Mouse (Mus musculus) midbrain, embryonic 10.5 days (tissue): ENCODE results near the gene Kcnk18. TPM values are rescaled to one million over a fixed set of nuclear protein-coding genes. Genes with fewer than 3 reads are reported as not detected.

Source experiments
- DNase-seq: peaks from one replicate; pipeline ENCODE4 v3.0.0-alpha.2; 2017; ENCODE audit warnings: low spot score
- H3K27ac ChIP-seq: fragments of 300-500 bp; sonication (generic); replicated peaks from 2 replicates; pipeline ENCODE4 v1.5.1; 2016; ENCODE audit warnings: mild to moderate bottlenecking
- H3K27me3 ChIP-seq: fragments of 300-500 bp; sonication (generic); 2 replicates; pipeline ENCODE4 v1.6.1; 2016; ENCODE audit warnings: low read depth, mild to moderate bottlenecking; ENCODE audit not compliant: poor library complexity, severe bottlenecking
- H3K36me3 ChIP-seq: fragments of 300-500 bp; sonication (generic); 2 replicates; pipeline ENCODE4 v1.6.1; 2016; ENCODE audit warnings: mild to moderate bottlenecking, moderate library complexity
- H3K4me1 ChIP-seq: fragments of 300-500 bp; sonication (generic); 2 replicates; pipeline ENCODE4 v1.6.1; 2016
- H3K4me3 ChIP-seq: fragments of 300-500 bp; sonication (generic); 2 replicates; pipeline ENCODE4 v1.5.1; 2016; ENCODE audit warnings: mild to moderate bottlenecking, moderate library complexity
- H3K9me3 ChIP-seq: fragments of 300-500 bp; sonication (generic); replicated peaks from 2 replicates; pipeline ENCODE4 v1.6.1; 2016; ENCODE audit warnings: mild to moderate bottlenecking
- whole genome bisulfite sequencing: fragments of 180-500 bp; shearing (Covaris S2); methylation state at CpG from one replicate; pipeline ENCODE4 v1.1.7; 2016; 5-methylcytosine and 5-hydroxymethylcytosine counted together
- polyA plus RNA-seq: library from polyadenylated mRNA; unstranded; fragments of >200 nt; fragmentation: Nextera tagmentation; extraction: Ambion mirVana; gene quantifications from 2 replicates; pipeline ENCODE4 v1.2.1, GENCODE M21; 2016

Gene Kcnk18
- polyA plus RNA-seq = not detected in 2 replicates

DNA sequence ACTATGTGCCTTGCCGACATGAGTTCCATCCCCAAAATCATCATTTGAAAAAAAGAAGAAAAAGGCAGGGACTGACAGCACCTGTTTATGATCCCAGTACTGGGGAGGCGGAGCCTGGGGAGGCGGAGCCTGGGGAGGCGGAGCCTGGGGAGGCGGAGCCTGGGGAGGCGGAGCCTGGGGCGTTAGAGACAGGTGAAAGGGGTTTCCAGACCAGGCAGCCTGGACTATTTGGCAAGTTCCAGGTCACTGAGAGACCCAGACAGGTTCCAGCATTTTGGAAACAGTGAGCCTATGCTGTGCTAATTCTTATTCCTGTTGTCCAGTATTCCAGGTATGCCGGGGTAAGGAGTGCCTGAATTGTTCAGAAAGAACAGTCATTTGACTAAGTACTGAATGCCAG lies at the start of gene Kcnk18:
Gene Kcnk18, plus strand, starts transcription at position 224 of the 400 bp plus-strand sequence.
- Histone ChIP-seq H3K4me1 (peaks cover 10% of the 10 kb centered on the region), H3K36me3 (no peaks in the 10 kb centered on the region), H3K27me3 (peaks cover 10% of the 10 kb centered on the region; the same call in 1 of the 2 replicates), H3K9me3 (no peaks in the 10 kb centered on the region), H3K4me3 (no peak within 1 kb of the TSS), H3K27ac (no peak within 1 kb of the TSS)
- no peak for DNase-seq
- 85% methylated on average over 8 of the region's 8 CpGs for WGBS

DNA sequence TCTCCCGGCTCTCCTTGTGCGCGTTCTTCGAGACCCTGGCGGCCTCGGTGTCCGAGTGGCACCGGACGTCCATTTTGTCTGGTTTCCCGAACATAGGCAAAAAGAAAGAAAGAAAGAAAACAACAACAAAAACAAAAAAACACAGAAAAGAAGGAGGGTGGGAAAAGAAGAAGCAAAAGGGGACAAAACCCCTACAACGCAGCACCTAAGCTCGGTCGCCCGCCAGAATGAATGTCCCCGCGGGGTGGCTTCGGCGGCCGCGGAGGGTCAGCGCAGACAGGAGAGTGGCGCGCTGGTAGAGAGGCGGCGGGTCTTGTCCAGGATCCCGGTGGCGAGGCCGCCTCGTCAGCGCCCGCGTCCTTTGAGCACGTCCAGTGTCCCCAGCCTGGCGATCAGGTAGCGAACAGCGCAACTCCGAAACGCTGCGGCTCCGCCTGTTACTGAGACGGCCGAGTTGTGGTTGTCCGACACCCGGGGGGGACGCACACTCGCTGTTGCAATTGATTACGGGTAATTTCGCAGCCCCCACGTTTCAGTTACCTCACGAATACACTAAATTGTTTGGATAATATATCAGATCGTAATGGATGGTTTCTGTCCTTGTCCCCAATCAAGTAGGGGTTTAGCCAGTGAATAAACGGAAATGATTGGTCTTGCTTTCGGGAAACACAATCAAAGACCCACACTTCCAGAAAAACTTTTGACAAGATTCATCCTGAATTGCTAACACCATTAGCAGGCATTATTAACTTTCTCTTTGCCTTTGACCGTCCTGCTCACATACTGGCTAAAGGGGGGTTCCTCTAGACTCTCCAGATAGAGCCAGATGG lies 48.9 kb upstream of the Kcnk18 start, which contains the start of gene Vax1:
Gene Vax1, minus strand, starts transcription at position 121 of the 830 bp plus-strand sequence.
- H3K4me3 ChIP-seq = peak within 1 kb of the TSS; percentile 43

DNA sequence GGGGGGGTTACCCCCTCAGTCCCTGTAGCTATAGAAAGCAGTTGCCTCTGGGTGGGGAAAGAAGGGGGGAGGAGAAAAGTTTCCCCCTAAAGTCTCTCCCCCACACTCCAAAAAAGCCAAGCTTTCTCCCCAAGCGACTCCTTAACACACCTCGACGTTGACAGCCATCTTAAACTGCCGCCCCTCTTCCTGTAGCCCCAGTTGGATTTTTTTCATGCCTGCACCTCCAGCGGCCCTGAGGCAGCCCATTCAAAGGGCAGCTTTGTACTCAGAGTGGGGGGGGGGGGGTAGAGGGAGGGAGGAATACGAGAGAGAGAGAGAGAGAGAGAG lies 48.3 kb upstream of the Kcnk18 start:
- DNase-seq = peak; percentile 45
- Histone ChIP-seq H3K9me3 (no peaks in the 10 kb centered on the region), H3K27ac (no peak overlapping the region), H3K4me3 (peak overlapping the region; percentile 43), H3K36me3 (no peaks in the 10 kb centered on the region), H3K27me3 (peaks cover 100% of the 10 kb centered on the region), H3K4me1 (peaks cover 48% of the 10 kb centered on the region)
- 1% methylated on average over 5 of the region's 6 CpGs for WGBS

More for the DNA sequence above, 48.9 kb upstream of the Kcnk18 start, which contains the start of gene Vax1:
- Histone ChIP-seq H3K27me3 (peaks cover 100% of the 10 kb centered on the region), H3K4me1 (peaks cover 49% of the 10 kb centered on the region), H3K36me3 (no peaks in the 10 kb centered on the region), H3K9me3 (no peaks in the 10 kb centered on the region), H3K27ac (peak within 1 kb of the TSS; percentile 61; the same call in 1 of the 2 replicates)
- DNase-seq = peak; percentile 61
- WGBS = under 1% methylated on average over 54 of the region's 54 CpGs

DNA sequence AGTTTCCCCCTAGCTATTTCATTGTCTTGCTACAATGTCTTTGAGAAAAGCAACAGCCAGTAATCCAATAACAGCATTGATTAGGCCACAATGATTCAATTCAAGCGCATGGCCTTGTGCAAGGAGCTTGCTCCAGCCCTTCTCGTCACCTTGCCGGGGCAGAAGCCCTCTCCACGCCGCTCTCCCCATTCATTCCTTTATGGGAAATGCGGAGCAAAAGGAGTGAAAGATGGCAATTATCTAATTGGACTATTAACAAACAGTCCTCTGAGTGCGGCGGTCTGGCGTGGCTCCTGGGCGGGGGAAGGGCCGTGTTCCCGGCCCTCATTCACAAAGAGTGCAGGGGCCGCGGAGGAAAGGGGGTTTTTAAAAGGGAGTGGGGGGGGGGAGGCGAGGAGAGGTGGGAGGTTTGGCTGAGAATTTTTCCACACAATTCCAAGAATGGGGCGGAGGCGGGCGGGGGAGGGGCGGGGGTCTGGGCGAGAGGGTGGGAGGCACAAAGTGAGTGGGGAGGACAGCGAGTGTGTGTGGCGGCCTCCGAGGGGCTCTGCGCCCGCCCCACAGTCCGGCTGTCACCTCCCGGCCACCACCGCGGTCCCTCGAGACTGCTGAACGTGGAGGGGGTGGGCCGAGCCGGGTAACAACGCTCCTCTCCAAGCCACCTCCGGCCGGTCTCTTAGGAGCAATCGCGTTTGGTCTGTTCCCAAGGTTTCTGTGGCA lies 47.7 kb upstream of the Kcnk18 start:
- Histone ChIP-seq H3K9me3 (no peaks in the 10 kb centered on the region), H3K4me1 (peaks cover 43% of the 10 kb centered on the region), H3K36me3 (no peaks in the 10 kb centered on the region), H3K27me3 (peaks cover 100% of the 10 kb centered on the region), H3K4me3 (peak overlapping the region; percentile 39), H3K27ac (no peak overlapping the region)
- peak; percentile 33 for DNase-seq
- under 1% methylated on average over 38 of the region's 38 CpGs for WGBS

DNA sequence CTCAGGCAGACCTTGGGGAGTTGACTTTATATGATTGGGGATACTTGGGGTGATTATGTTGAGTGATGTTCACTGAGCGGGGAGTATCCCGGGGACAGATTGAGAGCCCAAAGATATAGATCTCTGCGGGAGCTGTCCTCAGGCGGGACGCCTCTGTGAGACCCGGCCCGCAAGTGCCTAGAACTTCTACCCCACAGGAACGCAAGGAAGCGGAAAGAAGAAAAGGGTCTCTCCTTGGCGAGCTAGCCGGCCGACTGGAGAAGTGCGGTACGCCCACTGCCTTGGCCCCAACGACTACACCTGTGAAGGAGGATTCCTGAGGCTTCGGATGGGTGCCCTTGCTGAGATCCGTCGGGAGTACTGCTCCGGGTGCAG lies 47.2 kb upstream of the Kcnk18 start:
- Histone ChIP-seq H3K36me3 (no peaks in the 10 kb centered on the region), H3K4me3 (peak overlapping the region; percentile 39; the same call in 1 of the 2 replicates), H3K27me3 (peaks cover 100% of the 10 kb centered on the region), H3K27ac (no peak overlapping the region), H3K4me1 (peaks cover 37% of the 10 kb centered on the region), H3K9me3 (no peaks in the 10 kb centered on the region)
- WGBS = under 1% methylated on average over 19 of the region's 19 CpGs
- DNase-seq = peak; percentile 55

DNA sequence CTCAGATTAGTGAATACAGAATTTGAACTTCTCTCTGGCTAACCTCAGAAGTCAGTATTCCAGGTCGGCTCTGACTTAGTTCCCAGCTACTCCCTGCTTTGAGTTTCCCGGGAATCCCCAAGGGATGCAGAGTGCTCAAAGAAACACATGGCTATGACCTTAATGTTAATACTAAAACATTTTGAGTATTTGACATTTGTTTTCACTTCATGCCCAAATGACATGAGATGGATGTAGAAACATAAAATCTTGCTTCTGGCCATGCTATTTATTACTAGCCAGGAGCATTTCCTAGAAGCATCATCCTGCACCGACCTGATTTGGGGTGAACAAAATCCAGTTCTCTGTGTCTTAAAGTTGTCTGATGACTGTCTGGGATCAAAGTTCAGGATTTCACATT lies 46.2 kb upstream of the Kcnk18 start:
- WGBS = 1% methylated on average over 3 of the region's 3 CpGs
- no peaks in the 10 kb centered on the region for H3K9me3 ChIP-seq
- no peak for DNase-seq
- peaks cover 100% of the 10 kb centered on the region for H3K27me3 ChIP-seq
- no peak overlapping the region for H3K27ac ChIP-seq
- no peak overlapping the region for H3K4me3 ChIP-seq
- H3K4me1 ChIP-seq = peaks cover 33% of the 10 kb centered on the region
- H3K36me3 ChIP-seq = no peaks in the 10 kb centered on the region

DNA sequence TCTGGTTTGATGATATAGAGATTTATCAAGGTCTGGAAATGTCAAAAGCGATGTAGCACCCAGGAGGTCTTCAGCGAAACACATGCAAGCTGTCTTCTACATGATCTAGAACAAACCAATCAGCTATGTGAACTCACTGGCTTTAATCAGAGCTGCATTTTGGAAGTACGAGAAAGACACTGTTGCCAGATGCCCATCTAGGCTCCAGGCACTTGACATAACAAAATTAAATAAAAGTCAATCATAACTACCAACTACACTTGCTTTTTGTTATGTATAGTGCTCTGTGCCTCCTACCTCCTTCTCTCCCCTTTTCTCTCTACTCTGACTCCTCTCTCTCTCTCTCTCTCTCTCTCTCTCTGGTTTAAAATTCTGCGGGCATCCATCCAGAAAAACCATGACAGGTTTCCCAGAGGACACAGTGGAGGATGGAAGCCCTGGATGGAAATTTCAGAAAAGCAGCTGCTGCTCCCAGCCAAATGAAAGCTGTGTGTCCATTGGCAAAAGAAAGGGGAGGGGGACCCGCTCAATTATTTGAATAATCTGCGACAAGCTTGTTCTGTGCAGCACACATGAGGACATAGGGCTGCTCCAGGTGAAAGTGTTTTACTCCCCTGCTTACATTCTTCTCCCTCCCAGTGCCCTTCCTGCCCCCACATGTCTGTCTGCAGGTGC lies 45.5 kb upstream of the Kcnk18 start:
- H3K27ac ChIP-seq = no peak overlapping the region
- peaks cover 100% of the 10 kb centered on the region for H3K27me3 ChIP-seq
- no peak for DNase-seq
- H3K4me1 ChIP-seq = peaks cover 33% of the 10 kb centered on the region
- H3K9me3 ChIP-seq = no peaks in the 10 kb centered on the region
- no peak overlapping the region for H3K4me3 ChIP-seq
- 13% methylated on average over 6 of the region's 6 CpGs for WGBS
- no peaks in the 10 kb centered on the region for H3K36me3 ChIP-seq

DNA sequence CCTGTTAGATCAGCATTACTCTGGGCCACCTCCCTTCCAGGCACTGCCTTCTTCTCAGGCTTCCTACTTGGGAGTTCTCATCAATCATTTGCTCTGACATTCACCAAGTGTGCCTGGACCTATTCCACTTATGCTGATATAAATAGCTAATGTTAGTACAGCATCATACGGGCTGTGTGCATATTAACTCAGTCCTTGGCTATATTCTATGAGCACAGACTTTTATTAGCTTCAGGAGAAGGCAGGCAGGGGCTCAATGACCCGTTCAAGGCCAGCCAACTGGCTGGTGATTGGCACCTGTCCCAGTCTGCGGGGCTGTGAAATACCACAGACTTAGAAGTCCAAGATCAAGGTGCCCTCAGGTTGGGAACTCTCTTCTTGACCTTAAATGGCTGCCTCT lies 35.0 kb upstream of the Kcnk18 start:
- H3K4me3 ChIP-seq = no peak overlapping the region
- DNase-seq = no peak
- 74% methylated on average over 3 of the region's 3 CpGs for WGBS
- H3K9me3 ChIP-seq = no peaks in the 10 kb centered on the region
- H3K4me1 ChIP-seq = no peaks in the 10 kb centered on the region
- peaks cover 95% of the 10 kb centered on the region for H3K27me3 ChIP-seq
- no peaks in the 10 kb centered on the region for H3K36me3 ChIP-seq
- no peak overlapping the region for H3K27ac ChIP-seq

DNA sequence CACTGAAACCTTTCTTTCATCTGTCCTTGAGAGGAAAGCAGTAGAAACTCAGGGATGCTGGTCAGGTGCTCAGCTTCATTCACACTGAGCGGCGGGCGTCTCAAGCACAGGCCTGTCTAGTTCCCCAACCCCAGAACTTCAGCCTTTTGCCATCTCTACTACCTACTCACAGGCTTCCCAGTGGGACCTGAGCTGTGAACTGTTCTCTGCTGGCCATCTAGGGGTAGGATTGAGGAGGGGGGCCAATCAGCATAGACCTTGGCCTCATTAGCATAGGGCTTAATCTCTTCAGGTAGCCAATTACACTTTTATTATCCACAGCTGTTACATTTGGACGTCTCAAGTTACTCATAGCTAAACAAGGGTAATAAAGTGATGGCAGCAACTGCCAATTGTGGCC lies 30.0 kb upstream of the Kcnk18 start:
- Histone ChIP-seq H3K36me3 (no peaks in the 10 kb centered on the region), H3K4me1 (peaks cover 1% of the 10 kb centered on the region), H3K4me3 (no peak overlapping the region), H3K27ac (no peak overlapping the region), H3K27me3 (peaks cover 100% of the 10 kb centered on the region), H3K9me3 (no peaks in the 10 kb centered on the region)
- 7% methylated on average over 4 of the region's 4 CpGs for WGBS
- DNase-seq = no peak

DNA sequence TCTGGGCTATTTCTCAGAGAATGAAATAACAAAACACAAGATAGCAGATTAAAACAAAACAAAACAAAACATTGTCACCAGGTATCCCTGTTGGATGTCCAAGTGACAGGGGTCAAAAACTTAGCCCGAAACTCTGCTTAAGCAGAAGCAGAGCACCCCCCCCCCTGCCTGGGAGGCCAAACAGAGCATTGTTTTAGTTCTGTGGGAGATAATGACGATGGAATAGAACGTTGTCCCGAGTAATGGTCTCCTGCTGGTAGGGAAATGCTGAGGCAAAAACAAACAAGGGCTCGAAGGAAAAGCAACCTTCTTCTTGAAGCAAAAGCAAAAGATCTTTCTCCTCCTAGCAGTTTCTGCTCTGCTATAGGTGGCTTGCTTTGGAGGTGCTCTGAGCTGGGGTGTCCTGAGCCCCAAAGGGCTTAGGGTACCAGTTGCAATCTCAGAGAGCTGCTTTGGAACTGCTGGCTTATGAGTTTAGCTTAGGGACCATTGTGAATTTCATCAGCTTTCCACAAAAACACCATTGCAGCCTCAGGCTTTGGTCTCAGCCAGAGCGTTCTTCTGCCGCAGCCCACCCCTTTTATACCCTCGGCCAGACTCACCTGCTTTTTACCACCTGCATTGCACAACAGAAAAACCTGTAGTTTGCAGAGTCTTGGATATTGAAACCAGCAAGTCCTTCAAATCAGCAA lies 28.4 kb upstream of the Kcnk18 start:
- WGBS = under 1% methylated on average over 8 of the region's 8 CpGs
- DNase-seq = no peak
- peaks cover 100% of the 10 kb centered on the region for H3K27me3 ChIP-seq
- peaks cover 7% of the 10 kb centered on the region for H3K4me1 ChIP-seq
- H3K27ac ChIP-seq = no peak overlapping the region
- H3K36me3 ChIP-seq = no peaks in the 10 kb centered on the region
- no peak overlapping the region for H3K4me3 ChIP-seq
- no peaks in the 10 kb centered on the region for H3K9me3 ChIP-seq

DNA sequence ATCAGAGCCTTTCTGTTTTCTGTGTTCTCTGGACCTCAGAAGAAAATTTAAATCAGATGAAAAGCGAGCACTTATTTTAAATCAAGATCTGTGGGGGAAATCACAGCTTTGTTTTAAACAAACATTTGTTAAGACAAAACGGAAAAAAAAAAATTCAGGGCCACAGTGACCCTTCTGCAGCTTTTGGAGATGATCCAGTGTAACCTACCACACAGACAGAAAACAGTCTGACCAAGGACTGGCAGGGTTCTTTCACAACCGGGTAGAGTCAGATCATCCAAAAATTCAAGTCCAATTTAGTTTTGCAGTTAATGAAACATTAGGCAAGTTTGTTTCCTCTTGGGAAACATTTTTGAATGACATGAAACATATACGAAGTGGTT lies 27.9 kb upstream of the Kcnk18 start:
- Histone ChIP-seq H3K9me3 (no peaks in the 10 kb centered on the region), H3K4me1 (peaks cover 7% of the 10 kb centered on the region), H3K27ac (no peak overlapping the region), H3K36me3 (no peaks in the 10 kb centered on the region), H3K27me3 (peaks cover 100% of the 10 kb centered on the region), H3K4me3 (no peak overlapping the region)
- WGBS = 6% methylated on average over 4 of the region's 4 CpGs
- DNase-seq = no peak

DNA sequence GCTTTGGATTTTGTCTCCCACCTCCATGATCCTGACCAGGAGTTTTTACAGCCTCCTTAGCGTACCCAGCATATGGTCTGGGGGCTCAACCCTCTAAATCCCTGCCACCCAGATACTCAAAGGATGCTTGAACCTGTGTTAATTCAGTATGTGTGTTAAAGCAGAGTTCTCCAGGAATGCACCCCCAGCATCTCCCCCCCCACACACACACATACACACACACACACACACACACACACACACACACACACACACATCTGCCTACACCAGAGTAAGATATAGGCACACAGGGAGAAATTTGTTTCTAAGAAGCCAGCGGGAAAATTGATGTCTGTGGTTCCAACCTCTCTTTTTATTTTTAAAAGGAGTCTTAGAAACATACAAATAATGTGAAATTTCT lies 26.5 kb upstream of the Kcnk18 start:
- Histone ChIP-seq H3K9me3 (no peaks in the 10 kb centered on the region), H3K27me3 (peaks cover 100% of the 10 kb centered on the region), H3K4me1 (peaks cover 10% of the 10 kb centered on the region), H3K36me3 (no peaks in the 10 kb centered on the region), H3K4me3 (no peak overlapping the region), H3K27ac (no peak overlapping the region)
- WGBS = 0% methylated on average over 2 of the region's 2 CpGs
- no peak for DNase-seq
